Mouse (Mus musculus) thymus, postnatal 4 days (tissue): ENCODE measurements around the gene Cep135.

ENCODE experiments used
- DNase-seq: peaks from one replicate; pipeline ENCODE4 v3.0.0; 2021

Cep135 gene

GRCm38 (mm10) chr5:76588551-76589283 lies at the start of gene Cep135:
TSS of gene Cep135 (plus strand) at chr5:76588698.
- DNase-seq = peak; percentile 90

- DNase-seq = no peak
These were observed 48.3 kb upstream of the Cep135 start for GRCm38 (mm10) chr5:76540181-76540580.

DNA sequence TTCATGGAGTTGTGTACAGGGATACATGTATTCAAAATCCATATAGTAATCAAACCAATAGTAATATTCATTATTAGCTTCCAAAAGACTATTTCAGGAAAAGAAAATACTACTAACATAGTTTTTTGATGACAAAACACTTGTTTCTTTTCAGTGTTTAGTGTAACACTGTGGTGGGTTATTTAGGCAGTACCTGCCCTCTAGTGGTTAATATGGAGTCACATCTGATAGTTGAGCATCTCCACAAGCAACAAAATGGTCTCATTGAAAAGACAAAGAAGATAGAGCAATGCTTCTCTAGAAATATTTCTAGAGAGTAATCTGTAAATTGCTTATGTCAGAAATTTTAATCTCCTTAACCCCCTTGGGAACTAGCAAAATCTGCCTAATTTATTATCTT lies 47.7 kb upstream of the Cep135 start:
- no peak for DNase-seq

- DNase-seq = peak; percentile 15
These were observed 45.3 kb upstream of the Cep135 start for GRCm38 (mm10) chr5:76543200-76543599.

DNA sequence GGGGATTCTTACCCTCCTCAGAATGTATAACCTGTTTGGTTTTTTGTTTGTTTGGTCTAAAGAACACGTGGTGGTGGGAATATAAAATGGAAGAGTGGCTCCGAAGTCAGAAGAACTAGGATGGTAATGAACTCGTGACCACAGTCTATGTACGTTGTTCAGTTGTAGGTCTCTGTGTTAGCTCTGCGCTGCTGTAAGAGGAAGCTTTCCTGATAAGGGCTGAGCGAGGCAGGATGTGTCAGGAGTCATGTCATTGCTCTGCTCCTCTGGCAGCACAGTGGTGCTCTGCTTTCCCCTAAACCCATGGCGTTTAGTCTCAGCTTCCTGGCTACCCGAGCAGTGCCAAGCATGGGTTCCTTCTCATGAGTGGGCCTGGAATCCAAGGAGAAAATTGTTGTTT lies 38.1 kb upstream of the Cep135 start:
- DNase-seq = no peak

GRCm38 (mm10) chr5:76565321-76565720 lies 23.2 kb upstream of the Cep135 start:
- peak; percentile 86 for DNase-seq

- peak; percentile 13 for DNase-seq
These were observed 14.2 kb upstream of the Cep135 start for GRCm38 (mm10) chr5:76574251-76574650.

DNA sequence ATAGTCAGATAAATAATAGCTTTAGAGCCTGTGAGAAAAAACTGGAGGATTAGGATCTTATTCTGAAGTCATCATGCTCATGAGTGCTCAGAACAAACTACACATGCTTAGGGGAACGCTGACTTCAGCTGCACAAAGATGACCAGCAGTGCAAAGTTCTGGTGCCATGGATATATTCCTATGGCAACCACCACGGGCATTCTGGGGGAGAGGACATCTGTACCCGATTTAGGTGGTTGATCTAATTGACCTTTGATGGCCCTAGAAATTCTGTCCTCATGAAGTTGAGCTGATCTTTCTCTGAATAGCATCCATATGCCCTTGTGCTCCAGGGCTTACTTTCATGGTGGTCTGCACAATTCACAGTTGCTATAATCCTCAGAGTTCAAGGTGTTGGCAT lies 11.5 kb upstream of the Cep135 start:
- no peak for DNase-seq

DNA sequence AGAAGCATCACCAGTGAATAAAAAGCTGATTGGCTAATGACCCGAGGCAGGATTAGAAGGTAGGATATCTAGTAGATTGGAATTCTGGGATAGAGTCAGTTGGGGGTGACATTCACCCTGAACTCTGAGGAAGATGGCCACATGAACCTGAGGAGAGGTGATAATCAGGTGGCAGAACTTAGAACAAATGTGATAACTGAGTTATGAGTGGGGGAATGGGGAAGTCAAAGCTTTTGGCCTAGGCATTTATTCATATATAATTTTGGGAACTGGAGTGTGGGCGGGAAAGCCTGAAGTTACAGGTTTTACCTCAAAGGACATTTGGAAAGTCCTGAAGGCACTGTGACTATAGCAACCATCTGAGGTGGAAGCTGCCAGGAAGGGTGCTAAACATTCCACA lies 3.1 kb upstream of the Cep135 start:
- DNase-seq = no peak

DNA sequence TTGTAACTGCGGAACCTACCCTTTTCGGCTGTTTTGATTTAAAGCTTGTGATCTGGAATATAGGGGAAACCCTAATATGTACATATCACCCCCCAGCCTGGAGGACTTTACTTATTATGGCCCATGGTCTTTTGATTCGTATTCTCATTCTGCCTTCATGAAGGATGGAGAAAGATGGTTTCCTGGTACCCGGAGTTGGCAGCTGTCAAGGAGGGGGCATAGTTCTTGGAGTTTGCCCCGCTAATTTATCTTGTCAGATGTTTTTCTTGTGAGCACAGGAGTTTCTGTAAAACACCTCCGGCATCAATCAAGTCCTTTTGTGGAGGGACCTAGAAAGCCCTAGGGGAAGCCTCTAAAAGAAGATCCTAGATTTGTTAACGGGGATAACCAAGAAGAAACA lies 813 bp downstream of the Cep135 start:
- DNase-seq = no peak

DNA sequence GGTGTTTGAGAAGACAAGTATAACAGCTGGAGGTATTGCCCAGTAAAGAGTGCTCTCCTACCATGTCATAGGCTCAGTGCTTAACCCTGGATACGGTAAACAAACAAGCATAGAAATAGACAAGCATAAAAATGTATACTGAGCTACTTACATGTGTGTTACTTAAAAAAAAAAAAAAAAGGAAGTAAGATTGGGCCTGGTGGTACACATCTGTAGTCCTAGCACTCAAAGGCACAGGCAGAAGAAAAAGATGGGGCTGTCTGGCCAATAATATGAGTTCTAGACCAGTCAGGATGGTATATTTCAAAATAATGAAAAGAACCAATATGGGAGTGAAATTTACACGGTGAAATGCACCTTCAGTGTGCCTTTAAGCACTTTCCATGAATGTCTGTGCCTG lies 1.5 kb downstream of the Cep135 start:
- no peak for DNase-seq

- DNase-seq = no peak
These were observed 3.4 kb downstream of the Cep135 start for GRCm38 (mm10) chr5:76591885-76592284.

GRCm38 (mm10) chr5:76609702-76610370 lies 21.3 kb downstream of the Cep135 start:
- no peak for DNase-seq

DNA sequence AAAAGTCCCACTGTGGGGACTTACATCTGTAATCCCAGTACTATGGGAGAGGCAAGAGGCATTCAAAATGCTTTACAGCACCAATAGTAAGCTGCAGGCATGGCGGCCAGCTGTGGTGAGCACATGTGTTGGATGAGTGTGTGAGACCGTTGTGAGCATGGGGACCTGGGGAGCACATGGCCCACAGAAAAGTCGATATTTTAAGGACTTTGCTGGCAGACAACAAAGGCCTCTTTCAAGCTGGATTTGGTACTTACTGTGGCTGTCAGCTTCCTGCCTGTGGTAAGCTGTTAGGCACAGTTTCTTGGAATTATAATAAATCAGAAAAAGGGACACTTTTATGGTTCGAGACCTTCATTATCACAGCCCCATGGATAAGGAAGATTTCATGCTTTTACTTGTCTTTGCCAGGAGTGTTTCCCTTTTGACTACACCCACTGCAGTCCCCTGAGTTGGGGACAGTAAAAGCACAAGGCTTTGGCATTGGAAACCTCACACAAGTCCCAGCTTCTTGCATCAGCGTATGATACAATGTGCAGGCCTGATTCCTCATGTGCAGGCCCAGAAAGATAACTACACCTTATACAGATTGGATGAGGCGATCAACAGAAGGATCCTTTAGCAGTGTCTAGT lies 24.5 kb downstream of the Cep135 start:
- DNase-seq = no peak

- DNase-seq = no peak
These were observed 26.8 kb downstream of the Cep135 start for GRCm38 (mm10) chr5:76615276-76615675.

DNA sequence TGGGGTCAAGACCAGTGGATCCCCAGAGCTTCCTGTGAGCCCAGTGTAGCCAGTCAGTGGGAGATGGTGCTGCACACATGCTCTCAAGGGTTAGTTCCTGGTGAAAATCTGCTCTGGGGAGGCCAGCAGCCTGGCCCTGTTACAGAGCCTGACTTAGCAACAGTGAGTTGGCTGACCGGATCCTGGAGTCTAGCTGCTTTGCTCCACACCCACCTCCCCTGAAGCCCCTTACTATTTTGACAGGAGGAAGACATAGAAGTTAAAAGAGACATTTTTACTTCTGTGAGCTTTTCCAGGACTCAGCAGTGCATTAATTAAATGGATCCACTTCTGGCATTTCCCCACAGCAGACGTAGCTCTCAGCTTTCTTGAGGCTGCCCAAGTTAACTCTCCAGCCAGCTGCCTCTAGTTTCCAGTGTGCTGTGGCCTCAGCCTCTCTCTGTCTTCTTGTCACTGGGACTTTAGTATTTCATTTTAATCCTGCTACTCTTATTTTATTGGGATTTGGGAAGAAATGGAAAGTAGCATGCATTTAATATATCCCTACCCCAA lies 27.8 kb downstream of the Cep135 start:
- no peak for DNase-seq

DNA sequence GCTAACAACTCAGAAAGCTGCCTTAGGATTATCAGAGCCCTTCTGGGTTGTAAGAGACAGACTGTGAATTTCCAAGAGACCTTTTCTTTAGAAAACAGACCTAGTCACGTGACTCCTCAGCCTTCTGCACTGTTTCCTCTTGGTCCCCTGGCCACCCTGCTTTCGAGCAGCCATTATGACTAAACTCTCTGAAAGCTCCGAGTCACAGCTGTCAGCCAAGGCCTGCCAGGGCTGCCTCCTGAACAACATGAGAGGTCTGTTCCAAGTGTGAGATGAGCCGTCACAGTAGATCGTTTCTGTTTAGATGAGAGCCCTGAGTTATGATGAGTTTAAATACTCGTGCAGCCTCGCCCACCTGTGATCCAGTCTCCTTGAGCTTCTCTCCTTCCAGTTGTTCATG lies 30.3 kb downstream of the Cep135 start:
- no peak for DNase-seq

GRCm38 (mm10) chr5:76623759-76624158 lies 35.3 kb downstream of the Cep135 start:
- no peak for DNase-seq

DNA sequence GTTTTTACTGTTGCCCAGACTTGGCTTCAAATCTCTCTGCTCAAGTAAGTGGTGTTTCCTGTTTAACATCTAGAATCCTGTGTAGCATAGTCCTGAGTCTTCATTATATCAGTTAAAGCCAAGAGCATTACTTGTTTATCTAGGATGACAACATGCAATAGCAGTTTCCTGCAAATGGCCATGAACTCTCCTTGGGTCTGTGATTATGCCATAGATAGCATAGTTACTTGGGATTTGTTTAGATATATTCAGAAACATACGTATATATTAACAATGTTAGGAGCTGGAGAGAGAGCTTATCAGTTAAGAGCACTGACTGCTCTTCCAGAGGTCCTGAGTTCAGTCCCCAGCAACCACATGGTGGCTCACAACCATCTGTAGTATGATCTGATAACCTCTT lies 39.3 kb downstream of the Cep135 start:
- DNase-seq = no peak

GRCm38 (mm10) chr5:76634012-76634411 lies 45.5 kb downstream of the Cep135 start:
- no peak for DNase-seq

DNA sequence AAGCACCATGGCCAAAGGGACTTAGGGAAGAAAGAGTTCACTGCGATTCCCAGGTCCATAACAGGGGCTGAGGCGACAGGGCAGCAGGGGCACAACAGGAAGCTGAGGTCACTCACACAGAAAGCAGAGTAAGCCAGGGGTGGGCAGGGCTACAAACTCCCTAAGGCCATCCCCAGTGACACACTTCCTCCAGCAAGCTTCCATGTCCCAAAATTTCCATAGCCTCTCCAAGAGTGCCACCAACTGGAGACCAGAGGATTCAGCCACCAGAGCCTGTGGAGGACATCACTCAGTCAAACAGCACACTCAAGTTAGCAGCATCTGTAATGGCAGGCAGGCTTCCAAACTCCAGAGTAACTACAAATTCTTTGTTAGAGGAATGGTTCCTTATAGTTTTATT lies 47.1 kb downstream of the Cep135 start:
- no peak for DNase-seq

- no peak for DNase-seq
These were observed 53.6 kb downstream of the Cep135 start for GRCm38 (mm10) chr5:76642076-76642475.

GRCm38 (mm10) chr5:76644234-76644633 lies 55.7 kb downstream of the Cep135 start:
- no peak for DNase-seq
